Mouse (Mus musculus): ENCODE data around the gene Gm3542. TPM values are rescaled to one million over a fixed set of nuclear protein-coding genes. Genes with fewer than 3 reads are reported as not detected.
"Not testable (repeated sequence)": the region's sequence is repeated elsewhere in the genome, so short reads cannot be mapped to it uniquely, and the experiment has no call there.

Gm3542 gene
- total RNA-seq (2021): not detected
- long read RNA-seq, experiment 1: 0 reads
- long read RNA-seq, experiment 2: 0 reads

GRCm38 (mm10) chr14:5334828-5335227 is at the start of gene Gm3542:
Gene Gm3542, minus strand, starts transcription at chr14:5334928.
- intact Hi-C loops (cut with DNase I); DNase-seq: not testable (repeated sequence)

Other genes starting within 250 kb of the Gm3542 start
- gene Gm8279, start 203.4 kb downstream of the Gm3542 start, total RNA-seq (2021): not detected
- gene Gm3317, start 170.4 kb downstream of the Gm3542 start, total RNA-seq (2021): not detected
- not detected for gene Gm8271, start 149.1 kb downstream of the Gm3542 start, total RNA-seq (2021)
- not detected for gene Gm3526, start 74.3 kb downstream of the Gm3542 start, total RNA-seq (2021)
- gene Gm3500, start 54.1 kb upstream of the Gm3542 start, total RNA-seq (2021): not detected
- gene Gm3194, start 120.5 kb upstream of the Gm3542 start, total RNA-seq (2021): 1 to 10 TPM in 1 of 2 experiments, under 1 TPM in 1; 0.98 to 1.6 TPM
- not detected for gene Gm8246, start 142.9 kb upstream of the Gm3542 start, total RNA-seq (2021)
- not detected for gene Gm3187, start 149.3 kb upstream of the Gm3542 start, total RNA-seq (2021)
- gene Gm3488, start 166.7 kb upstream of the Gm3542 start, total RNA-seq (2021): under 1 TPM; 0.48 to 0.56 TPM
- gene Gm3532, start 203.6 kb upstream of the Gm3542 start, total RNA-seq (2021): under 1 TPM in 1 of 2 experiments, not detected in 1; 0.17 TPM

Measured in heart, postnatal 14 days (tissue).